Mouse (Mus musculus) A20 (cell line): ENCODE measurements around the gene Kansl1.

Experiments
- DNase-seq: peaks from one replicate; pipeline ENCODE4 v3.0.0-alpha.2; 2011; ENCODE audit warnings: low read depth, low spot score

Gene Kansl1

GRCm38 (mm10) chr11:104439703-104440102 lies 29.0 kb downstream of the Kansl1 start:
- no peak for DNase-seq

GRCm38 (mm10) chr11:104438450-104438849 lies 30.2 kb downstream of the Kansl1 start:
- peak; percentile 36 for DNase-seq

GRCm38 (mm10) chr11:104436394-104436954 lies 32.2 kb downstream of the Kansl1 start:
- no peak for DNase-seq

- no peak for DNase-seq
Observed at GRCm38 (mm10) chr11:104435753-104436152, 32.9 kb downstream of the Kansl1 start.

GRCm38 (mm10) chr11:104435141-104435540 lies 33.5 kb downstream of the Kansl1 start:
- DNase-seq = no peak

GRCm38 (mm10) chr11:104432251-104432650 lies 36.4 kb downstream of the Kansl1 start:
- DNase-seq = no peak

- no peak for DNase-seq
Observed at GRCm38 (mm10) chr11:104431807-104432206, 36.9 kb downstream of the Kansl1 start.

GRCm38 (mm10) chr11:104424727-104425416 lies 43.8 kb downstream of the Kansl1 start:
- peak; percentile 86 for DNase-seq

GRCm38 (mm10) chr11:104412254-104412653 lies 56.4 kb downstream of the Kansl1 start:
- no peak for DNase-seq

- DNase-seq = no peak
Observed at GRCm38 (mm10) chr11:104407391-104407790, 61.3 kb downstream of the Kansl1 start.

- DNase-seq = no peak
Observed at GRCm38 (mm10) chr11:104400961-104401360, 67.7 kb downstream of the Kansl1 start.

- no peak for DNase-seq
Observed at GRCm38 (mm10) chr11:104399459-104400216, 69.0 kb downstream of the Kansl1 start.

GRCm38 (mm10) chr11:104395648-104396047 lies 73.0 kb downstream of the Kansl1 start:
- no peak for DNase-seq

- no peak for DNase-seq
Observed at GRCm38 (mm10) chr11:104393196-104393595, 75.5 kb downstream of the Kansl1 start.

GRCm38 (mm10) chr11:104392153-104392552 lies 76.5 kb downstream of the Kansl1 start:
- no peak for DNase-seq

GRCm38 (mm10) chr11:104387284-104387683 lies 81.4 kb downstream of the Kansl1 start:
- no peak for DNase-seq

GRCm38 (mm10) chr11:104386595-104386994 lies 82.1 kb downstream of the Kansl1 start:
- no peak for DNase-seq

- DNase-seq = peak; percentile 52
Observed at GRCm38 (mm10) chr11:104383167-104383810, 85.4 kb downstream of the Kansl1 start.

GRCm38 (mm10) chr11:104381887-104382286 lies 86.8 kb downstream of the Kansl1 start:
- no peak for DNase-seq

- no peak for DNase-seq
Observed at GRCm38 (mm10) chr11:104379635-104380034, 89.0 kb downstream of the Kansl1 start.

- no peak for DNase-seq
Observed at GRCm38 (mm10) chr11:104376291-104376690, 92.4 kb downstream of the Kansl1 start.
